Mouse (Mus musculus) midbrain, postnatal 0 days (tissue): ENCODE results near the gene Car15. TPM values are rescaled to one million over a fixed set of nuclear protein-coding genes. Genes with fewer than 3 reads are reported as not detected.
A peak's percentile ranks its signal among the peaks of the same experiment; 100 is the strongest.

Source experiments
- ATAC-seq: fragments of 200-750 bp; cut with Nextera tagmentation; 2 replicates; pipeline ENCODE4 v1.8.0; 2017; ENCODE audit warnings: moderate number of reproducible peaks, mild to moderate bottlenecking, moderate TSS enrichment, moderate library complexity; ENCODE audit not compliant: low FRiP score
- DNase-seq: peaks from one replicate; pipeline ENCODE4 v3.0.0-alpha.2; 2015; ENCODE audit warnings: low spot score
- H3K27ac ChIP-seq: fragments of 300-500 bp; sonication (generic); 2 replicates; pipeline ENCODE4 v1.5.1; 2014; ENCODE audit warnings: low read depth, mild to moderate bottlenecking, low read length, mixed read lengths
- H3K27me3 ChIP-seq: fragments of 300-500 bp; sonication (generic); 2 replicates; pipeline ENCODE4 v1.6.1; 2014; ENCODE audit warnings: low read length, control low read depth, mixed read lengths; ENCODE audit not compliant: insufficient read depth
- H3K36me3 ChIP-seq: fragments of 300-500 bp; sonication (generic); 2 replicates; pipeline ENCODE4 v1.6.1; 2014; ENCODE audit warnings: low read length, control low read depth, mixed read lengths; ENCODE audit not compliant: insufficient read depth
- H3K4me1 ChIP-seq: fragments of 300-500 bp; sonication (generic); 2 replicates; pipeline ENCODE4 v1.6.1; 2014; ENCODE audit warnings: mild to moderate bottlenecking, control low read depth, antibody characterized with exemption, low read length, mixed read lengths; ENCODE audit not compliant: insufficient read depth
- H3K4me2 ChIP-seq: fragments of 300-500 bp; sonication (generic); 2 replicates; pipeline ENCODE4 v1.6.1; 2014; ENCODE audit warnings: low read depth, mild to moderate bottlenecking, low read length, mixed read lengths; ENCODE audit not compliant: poor library complexity, severe bottlenecking
- H3K4me3 ChIP-seq: fragments of 300-500 bp; sonication (generic); 2 replicates; pipeline ENCODE4 v1.5.1; 2014; ENCODE audit warnings: low read depth, mild to moderate bottlenecking, low read length, moderate library complexity
- H3K9ac ChIP-seq: fragments of 300-500 bp; sonication (generic); replicated peaks from 2 replicates; pipeline ENCODE4 v1.6.1; 2014; ENCODE audit warnings: mild to moderate bottlenecking, low read length, moderate library complexity, mixed read lengths; ENCODE audit not compliant: poor library complexity, severe bottlenecking
- H3K9me3 ChIP-seq: fragments of 300-500 bp; sonication (generic); 2 replicates; pipeline ENCODE4 v1.6.1; 2016; ENCODE audit warnings: low read length, control low read depth
- CTCF ChIP-seq: IDR thresholded peaks from 2 replicates; pipeline ENCODE4 v1.5.1; 2016; ENCODE audit warnings: antibody characterized with exemption, mild to moderate bottlenecking
- WGBS: fragments of 180-500 bp; shearing (Covaris S2); extraction: QIAGEN DNeasy Blood & Tissue Kit; methylation state at CpG from one replicate; pipeline ENCODE4 v1.1.7; 2014; 5-methylcytosine and 5-hydroxymethylcytosine counted together
- polyA plus RNA-seq: library from polyadenylated mRNA; unstranded; fragments of >200 nt; fragmentation: Nextera tagmentation; extraction: Ambion mirVana; gene quantifications from 2 replicates; pipeline ENCODE4 v1.2.1, GENCODE M21; 2015
- total RNA-seq: library from RNA; depleted of rRNA; stranded (reverse); fragments of >200 nt; gene quantifications from 2 replicates; pipeline ENCODE4 v1.2.3, GENCODE M21; 2014

The Car15 gene
- total and polyA plus RNA-seq, 2 experiments from 2014 or later, result 1.7 to 12.8 TPM

DNA sequence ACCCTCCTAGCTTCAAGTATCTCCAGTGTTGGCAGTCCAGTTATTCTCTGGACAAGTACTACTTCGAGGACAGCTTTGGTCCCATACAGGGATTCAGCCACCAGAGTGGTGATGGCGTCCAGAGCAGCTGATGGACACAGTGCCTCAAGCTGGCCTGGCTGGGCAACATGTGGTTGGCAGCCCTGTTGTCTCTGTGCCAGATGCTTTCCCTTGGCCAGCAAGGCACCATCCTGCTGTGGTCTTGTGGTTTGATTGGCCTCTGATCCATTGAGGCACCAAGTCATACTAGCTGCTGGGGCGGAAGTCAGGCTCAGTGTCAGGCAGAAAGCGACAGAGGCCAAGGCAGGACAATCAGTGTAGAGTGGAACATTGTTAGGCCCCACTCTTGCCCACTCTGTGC, 29.0 kb downstream of the Car15 start:
- Histone ChIP-seq H3K27ac (0 out of 2 replicates have a peak overlapping the region, but pooled peaks have one; percentile 27), H3K4me1 (peaks cover 25% of the 10 kb centered on the region), H3K4me2 (no peak overlapping the region), H3K9ac (no peak overlapping the region), H3K36me3 (no peaks in the 10 kb centered on the region), H3K4me3 (no peak overlapping the region), H3K9me3 (no peaks in the 10 kb centered on the region), H3K27me3 (peaks cover 16% of the 10 kb centered on the region)
- DNase-seq (no peak), ATAC-seq (no peak)
- no peak for TF ChIP-seq CTCF
- 82% methylated on average over 4 of the region's 4 CpGs for WGBS

DNA sequence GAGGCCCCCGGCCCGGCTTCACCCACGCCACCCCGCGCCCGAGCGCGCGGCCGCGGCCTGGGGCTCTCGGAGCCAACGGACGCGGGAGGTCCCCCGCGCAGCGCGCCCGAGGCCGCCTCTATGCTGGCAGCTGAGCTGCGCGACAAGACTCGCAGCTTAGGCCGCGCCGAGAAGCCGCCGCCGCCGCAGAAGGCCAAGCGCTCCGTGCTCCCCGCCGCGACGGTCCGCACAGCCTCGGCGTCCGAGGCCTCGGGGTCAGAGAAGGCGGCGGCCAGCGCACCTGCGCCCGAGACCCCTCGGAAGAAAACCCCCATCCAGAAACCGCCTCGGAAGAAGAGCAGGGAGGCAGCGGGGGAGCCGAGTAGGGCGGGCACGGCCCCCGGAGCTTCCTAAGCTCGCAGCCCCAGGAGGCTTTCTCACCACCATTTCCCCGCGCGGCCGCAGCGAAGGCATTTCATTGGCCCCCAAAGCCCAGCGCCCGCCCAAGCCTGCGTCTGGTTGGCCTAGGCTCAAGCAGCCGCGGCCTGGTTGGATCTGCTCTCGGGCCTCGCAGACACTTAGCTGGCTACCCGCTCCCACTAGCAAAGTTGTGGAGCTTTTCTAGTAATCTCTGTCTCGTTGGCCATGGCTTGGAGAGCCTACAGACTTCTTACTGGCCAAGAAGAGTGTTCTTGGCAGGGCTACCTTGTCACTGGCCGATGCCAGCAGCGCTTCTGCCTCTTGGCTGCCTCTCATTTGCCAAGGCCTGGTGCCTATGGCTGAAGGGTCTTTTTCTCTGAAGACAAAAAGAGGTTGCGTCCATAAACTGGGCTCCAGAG, 30.8 kb downstream of the Car15 start:
- no peaks in the 10 kb centered on the region for H3K9me3 ChIP-seq
- H3K4me3 ChIP-seq, result peak overlapping the region; percentile 63
- peaks cover 37% of the 10 kb centered on the region for H3K4me1 ChIP-seq
- H3K4me2 ChIP-seq, result peak overlapping the region; percentile 86
- peaks cover 34% of the 10 kb centered on the region for H3K27me3 ChIP-seq
- no peak for TF ChIP-seq CTCF
- peak overlapping the region; percentile 84 for H3K9ac ChIP-seq
- H3K27ac ChIP-seq, result peak overlapping the region; percentile 87
- DNase-seq (peak; percentile 94), ATAC-seq (peak; percentile 82)
- WGBS, result 2% methylated on average over 66 of the region's 73 CpGs
- H3K36me3 ChIP-seq, result no peaks in the 10 kb centered on the region

DNA sequence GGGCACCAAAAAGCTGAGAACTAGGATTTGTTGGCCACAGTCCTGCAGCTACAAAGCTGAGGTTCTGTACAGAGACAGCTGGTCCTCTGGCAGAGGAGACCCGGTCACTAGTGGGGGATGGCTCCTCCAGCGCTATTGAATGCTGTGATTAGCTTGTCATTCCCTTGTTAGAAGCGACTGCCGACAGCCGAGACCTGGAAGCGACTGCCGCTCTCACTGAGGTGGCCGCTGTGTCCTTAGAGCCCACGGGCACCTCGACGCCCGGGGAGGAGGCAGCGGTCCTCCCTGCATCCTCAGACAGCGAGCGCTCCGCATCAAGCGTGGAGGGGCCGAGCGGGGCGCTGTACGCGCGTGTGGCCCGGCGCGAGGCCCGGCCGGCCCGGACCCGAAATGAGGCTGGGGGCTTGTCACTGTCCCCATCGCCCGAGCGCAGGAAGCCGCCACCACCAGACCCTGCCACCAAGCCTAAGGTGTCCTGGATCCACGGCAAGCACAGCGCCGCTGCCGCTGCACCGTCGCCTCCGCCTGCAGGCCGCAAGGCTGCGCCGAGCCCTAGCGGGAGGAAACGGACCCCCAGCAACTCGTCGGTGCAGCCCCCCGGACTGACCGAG, 31.5 kb downstream of the Car15 start:
- peaks cover 41% of the 10 kb centered on the region for H3K27me3 ChIP-seq
- no peaks in the 10 kb centered on the region for H3K9me3 ChIP-seq
- H3K27ac ChIP-seq, result peak overlapping the region; percentile 87
- TF ChIP-seq CTCF, result peak; percentile 2; the same call in 1 of the 2 replicates
- DNase-seq (peak; percentile 15), ATAC-seq (peak; percentile 26; the same call in 1 of the 2 replicates)
- H3K36me3 ChIP-seq, result no peaks in the 10 kb centered on the region
- H3K4me2 ChIP-seq, result peak overlapping the region; percentile 86
- H3K9ac ChIP-seq, result peak overlapping the region; percentile 84
- H3K4me1 ChIP-seq, result peaks cover 39% of the 10 kb centered on the region
- H3K4me3 ChIP-seq, result peak overlapping the region; percentile 63
- 1% methylated on average over 44 of the region's 50 CpGs for WGBS

DNA sequence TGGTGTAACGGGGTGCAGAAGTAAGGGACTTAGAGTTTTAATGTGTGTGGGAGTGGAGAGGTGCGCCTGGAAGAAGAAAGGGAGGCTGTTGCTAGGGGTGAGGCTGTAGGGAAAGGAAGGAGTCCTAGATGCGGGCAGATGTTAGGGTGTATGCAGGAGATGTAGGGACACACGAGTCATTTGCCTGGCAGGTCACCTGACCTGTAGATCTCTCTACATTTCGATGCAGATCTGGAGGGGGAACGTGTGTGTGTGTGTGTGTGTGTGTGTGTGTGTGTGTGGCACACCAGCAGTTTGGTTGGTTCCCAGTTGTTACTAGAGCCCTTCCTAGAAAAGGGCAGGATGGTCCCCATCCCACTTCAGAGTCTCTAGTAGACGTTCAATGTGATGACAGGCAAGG, 33.2 kb downstream of the Car15 start:
- peaks cover 37% of the 10 kb centered on the region for H3K4me1 ChIP-seq
- H3K9ac ChIP-seq, result no peak overlapping the region
- no peak overlapping the region for H3K27ac ChIP-seq
- no peak for DNase-seq
- TF ChIP-seq CTCF, result no peak
- H3K4me2 ChIP-seq, result peak overlapping the region; percentile 51; the same call in 1 of the 2 replicates
- H3K27me3 ChIP-seq, result peaks cover 56% of the 10 kb centered on the region
- H3K36me3 ChIP-seq, result no peaks in the 10 kb centered on the region
- no peak overlapping the region for H3K4me3 ChIP-seq
- H3K9me3 ChIP-seq, result no peaks in the 10 kb centered on the region
- no peak for ATAC-seq
- WGBS, result 6% methylated on average over 7 of the region's 7 CpGs

DNA sequence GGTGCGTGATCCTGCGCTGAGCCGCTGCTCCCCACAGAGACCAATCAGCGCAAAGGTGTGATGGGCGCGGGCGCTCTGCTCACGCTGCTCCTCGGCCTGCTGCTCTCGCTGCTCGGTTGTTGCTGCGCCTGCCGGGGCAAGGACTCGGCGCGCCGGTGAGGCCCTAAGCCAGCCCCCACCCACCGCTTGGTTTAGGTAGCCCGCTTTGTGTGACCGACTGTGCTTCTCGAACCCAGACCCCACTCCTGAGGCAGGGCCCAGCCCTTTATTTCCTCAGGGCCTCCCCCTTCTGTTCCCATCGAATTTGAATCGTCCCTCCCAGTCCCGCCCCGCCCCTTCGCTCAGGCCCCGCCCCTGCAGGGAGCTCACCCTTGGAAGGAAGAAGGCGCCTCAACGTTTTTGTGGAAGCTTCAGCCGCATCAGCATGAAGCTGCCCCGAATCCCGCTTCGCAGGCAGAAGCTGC, 33.7 kb downstream of the Car15 start:
- no peaks in the 10 kb centered on the region for H3K36me3 ChIP-seq
- WGBS, result 2% methylated on average over 33 of the region's 33 CpGs
- H3K4me1 ChIP-seq, result peaks cover 32% of the 10 kb centered on the region
- no peak for TF ChIP-seq CTCF
- ATAC-seq, result no peak
- H3K4me3 ChIP-seq, result peak overlapping the region; percentile 31
- DNase-seq, result no peak
- H3K9me3 ChIP-seq, result no peaks in the 10 kb centered on the region
- 0 out of 2 replicates have a peak overlapping the region, but pooled peaks have one; percentile 24 for H3K9ac ChIP-seq
- peak overlapping the region; percentile 51 for H3K4me2 ChIP-seq
- H3K27ac ChIP-seq, result no peak overlapping the region
- peaks cover 61% of the 10 kb centered on the region for H3K27me3 ChIP-seq
